Mouse (Mus musculus) CH12.LX (cell line): ENCODE data around the gene Ireb2. TPM values are rescaled to one million over a fixed set of nuclear protein-coding genes. Genes with fewer than 3 reads are reported as not detected.

Experiments
- DNase-seq: peaks from one replicate; pipeline ENCODE4 v3.0.0-alpha.2; 2013; ENCODE audit errors: extremely low read depth
- H3K27ac ChIP-seq: 2 replicates; pipeline ENCODE4 v1.5.1; 2012; ENCODE audit warnings: low read depth, mild to moderate bottlenecking, control low read depth, moderate library complexity; ENCODE audit not compliant: insufficient read depth
- H3K27me3 ChIP-seq: replicated peaks from 2 replicates; pipeline ENCODE3; 2012; ENCODE audit warnings: inconsistent platforms
- H3K36me3 ChIP-seq, 2 experiments: replicated peaks in 1 of 2; 2 replicates each; pipeline versions ENCODE3 to v1.6.1; 2012; ENCODE audit warnings: inconsistent platforms in 1 of 2, low read length in 1 of 2, mild to moderate bottlenecking in 1 of 2, mixed read lengths in 1 of 2, moderate library complexity in 1 of 2; ENCODE audit not compliant: control insufficient read depth in 1 of 2, insufficient read depth in 1 of 2
- H3K4me1 ChIP-seq, 2 experiments: 2 replicates each; pipeline ENCODE4 v1.6.1; 2012; ENCODE audit warnings: inconsistent platforms in 1 of 2, moderate library complexity in 1 of 2; ENCODE audit not compliant: insufficient read depth in 2 of 2, control insufficient read depth in 1 of 2
- H3K4me2 ChIP-seq: 2 replicates; pipeline ENCODE4 v1.6.1; 2012; ENCODE audit warnings: low read depth, mild to moderate bottlenecking, control low read depth; ENCODE audit not compliant: poor library complexity, insufficient read depth, severe bottlenecking
- H3K4me3 ChIP-seq, 3 experiments: fragments of 150-350 bp in 1 of 3; sonication (generic) in 1 of 3; replicated peaks in 1 of 3; 2 replicates each; pipeline versions ENCODE3 to v1.5.1; 2011 to 2012; ENCODE audit warnings: low read depth in 2 of 3, low read length in 2 of 3, mild to moderate bottlenecking in 2 of 3, moderate library complexity in 2 of 3, control low read depth in 1 of 3, improper control_type of control experiment in 1 of 3, inconsistent platforms in 1 of 3, mixed read lengths in 1 of 3; ENCODE audit not compliant: poor library complexity in 1 of 3
- H3K79me2 ChIP-seq: replicated peaks from 2 replicates; pipeline ENCODE4 v1.6.1; 2012; ENCODE audit warnings: mild to moderate bottlenecking, moderate library complexity; ENCODE audit not compliant: control insufficient read depth, poor library complexity, insufficient read depth, severe bottlenecking; ENCODE audit errors: extremely low read depth
- H3K9ac ChIP-seq: 2 replicates; pipeline ENCODE4 v1.6.1; 2012; ENCODE audit warnings: low read depth, mild to moderate bottlenecking, control low read depth, moderate library complexity; ENCODE audit not compliant: insufficient read depth
- H3K9me3 ChIP-seq: replicated peaks from 2 replicates; pipeline ENCODE3; 2012; ENCODE audit warnings: low read length, inconsistent platforms, mixed read lengths
- CHD1 ChIP-seq: IDR thresholded peaks from 2 replicates; pipeline ENCODE4 v1.6.1; 2012; ENCODE audit warnings: low read depth, low read length, improper control_type of control experiment, inconsistent platforms
- E2F4 ChIP-seq: IDR thresholded peaks from 2 replicates; pipeline ENCODE4 v1.6.1; 2011; ENCODE audit warnings: low read depth, low read length, improper control_type of control experiment; ENCODE audit not compliant: insufficient replicate concordance
- ELF1 ChIP-seq: IDR thresholded peaks from 2 replicates; pipeline ENCODE4 v1.6.1; 2014; ENCODE audit warnings: low read depth, mild to moderate bottlenecking, inconsistent platforms, low read length, improper control_type of control experiment
- GABPA ChIP-seq: IDR thresholded peaks from 2 replicates; pipeline ENCODE4 v1.6.1; 2012; ENCODE audit warnings: low read depth, low read length, improper control_type of control experiment, inconsistent platforms; ENCODE audit not compliant: insufficient replicate concordance
- HCFC1 ChIP-seq: IDR thresholded peaks from 2 replicates; pipeline ENCODE4 v1.6.1; 2012; ENCODE audit warnings: low read depth, mild to moderate bottlenecking, inconsistent platforms, low read length, improper control_type of control experiment
- IRF4 ChIP-seq: IDR thresholded peaks from 2 replicates; pipeline ENCODE4 v1.6.1; 2014; ENCODE audit warnings: low read depth, mild to moderate bottlenecking, inconsistent platforms, low read length, improper control_type of control experiment
- JUN ChIP-seq: IDR thresholded peaks from 2 replicates; pipeline ENCODE4 v1.6.1; 2011; ENCODE audit warnings: low read depth, mild to moderate bottlenecking, low read length, improper control_type of control experiment, moderate library complexity; ENCODE audit not compliant: insufficient read depth
- MAFK ChIP-seq: IDR thresholded peaks from 2 replicates; pipeline ENCODE4 v1.6.1; 2011; ENCODE audit warnings: low read length, improper control_type of control experiment; ENCODE audit not compliant: insufficient replicate concordance
- MAX ChIP-seq: IDR thresholded peaks from 2 replicates; pipeline ENCODE4 v1.6.1; 2011; ENCODE audit warnings: low read length, improper control_type of control experiment
- NRF1 ChIP-seq: IDR thresholded peaks from 2 replicates; pipeline ENCODE4 v1.6.1; 2014; ENCODE audit warnings: low read depth, mild to moderate bottlenecking, inconsistent platforms, low read length, improper control_type of control experiment, moderate library complexity
- POLR2A ChIP-seq: IDR thresholded peaks from 2 replicates; pipeline ENCODE4 v1.6.1; 2011; ENCODE audit warnings: low read depth, mild to moderate bottlenecking, improper control_type of control experiment, low read length
- RAD21 ChIP-seq: IDR thresholded peaks from 2 replicates; pipeline ENCODE4 v1.6.1; 2011; ENCODE audit warnings: low read depth, mild to moderate bottlenecking, low read length, improper control_type of control experiment, moderate library complexity
- SIN3A ChIP-seq: IDR thresholded peaks from 2 replicates; pipeline ENCODE4 v1.6.1; 2012; ENCODE audit warnings: low read length, improper control_type of control experiment, inconsistent platforms
- SMC3 ChIP-seq: IDR thresholded peaks from 2 replicates; pipeline ENCODE4 v1.6.1; 2011; ENCODE audit warnings: low read depth, low read length, improper control_type of control experiment
- TCF12 ChIP-seq: IDR thresholded peaks from 2 replicates; pipeline ENCODE4 v1.6.1; 2014; ENCODE audit warnings: low read depth, mild to moderate bottlenecking, inconsistent platforms, low read length, improper control_type of control experiment
- UBTF ChIP-seq: IDR thresholded peaks from 2 replicates; pipeline ENCODE4 v1.6.1; 2012; ENCODE audit warnings: low read depth, mild to moderate bottlenecking, inconsistent platforms, low read length, improper control_type of control experiment, moderate library complexity
- ZC3H11A ChIP-seq: IDR thresholded peaks from 2 replicates; pipeline ENCODE4 v1.6.1; 2012; ENCODE audit warnings: low read depth, mild to moderate bottlenecking, inconsistent platforms, low read length, improper control_type of control experiment
- ZKSCAN1 ChIP-seq: IDR thresholded peaks from 2 replicates; pipeline ENCODE4 v1.6.1; 2012; ENCODE audit warnings: low read depth, inconsistent platforms, low read length, improper control_type of control experiment, borderline replicate concordance
- dilution Hi-C: fragments of 300-500 bp; cut with MboI; formaldehyde crosslinking; loops from 2 replicates; pipeline ENCODE4 v1.14.3; 2020; ENCODE audit warnings: low sequenced_read_pairs; ENCODE audit not compliant: extremely low pct_unique_long_range_greater_than_20kb, extremely low pct_ligation_motif_present
- in situ Hi-C: fragments of 300-500 bp; cut with MboI; formaldehyde crosslinking; loops from 3 replicates; pipeline ENCODE4 v1.14.3; 2019; ENCODE audit warnings: low sequenced_read_pairs, low pct_ligation_motif_present, low pct_unique_long_range_greater_than_20kb, mixed read lengths
- polyA plus RNA-seq: library from polyadenylated mRNA; unstranded; fragments of >175 nt; gene quantifications from 2 replicates; pipeline ENCODE4 v1.2.1, GENCODE M21; 2012; ENCODE audit warnings: low read depth; ENCODE audit not compliant: insufficient read length
- total RNA-seq, 2 experiments: library from RNA; depleted of rRNA; stranded (reverse); fragments of 300-350 nt in 1 of 2; fragments of >200 nt in 1 of 2; gene quantifications; 2 replicates each; pipeline ENCODE4 v1.2.3; 2012 to 2014

Gene Ireb2
- total and polyA plus RNA-seq, 3 experiments, result 15.0 to 39.8 (median 37.6) TPM

GRCm38 (mm10) chr9:54915576-54915975, 52.0 kb downstream of the Ireb2 start:
- Histone ChIP-seq H3K27me3 (no peaks in the 10 kb centered on the region), H3K4me1 (no peaks in the 10 kb centered on the region; a peak in 1 of 4 replicates), H3K36me3 (peaks cover 0 to 13% of the 10 kb centered on the region in 2 experiments), H3K9ac (no peak overlapping the region), H3K27ac (no peak overlapping the region), H3K4me2 (no peak overlapping the region), H3K79me2 (no peaks in the 10 kb centered on the region), H3K9me3 (peaks cover 6% of the 10 kb centered on the region), H3K4me3 (no peak overlapping the region)
- no peak for DNase-seq
- in situ Hi-C loops, result no loop called here
- dilution Hi-C loops, result no loop called here
- TF ChIP-seq ZKSCAN1, result no peak
- no peak for TF ChIP-seq TCF12
- TF ChIP-seq IRF4, result no peak
- no peak for TF ChIP-seq MAX
- no peak for TF ChIP-seq ZC3H11A
- no peak for TF ChIP-seq SMC3
- no peak for TF ChIP-seq ELF1
- no peak for TF ChIP-seq NRF1
- no peak for TF ChIP-seq CHD1
- no peak for TF ChIP-seq HCFC1
- no peak for TF ChIP-seq GABPA
- no peak for TF ChIP-seq UBTF
- no peak for TF ChIP-seq POLR2A
- no peak for TF ChIP-seq JUN
- TF ChIP-seq SIN3A, result no peak

GRCm38 (mm10) chr9:54916401-54916800, 52.8 kb downstream of the Ireb2 start:
- no peak for DNase-seq
- H3K4me2 ChIP-seq, result peak overlapping the region; percentile 60; the same call in 1 of the 2 replicates

More at GRCm38 (mm10) chr9:54916401-54916800, 52.8 kb downstream of the Ireb2 start:
- Histone ChIP-seq H3K9ac (no peak overlapping the region), H3K4me1 (no peaks in the 10 kb centered on the region; a peak in 1 of 4 replicates), H3K27me3 (no peaks in the 10 kb centered on the region), H3K4me3 (peak overlapping the region in 1 of 3 experiments; percentile 10), H3K27ac (no peak overlapping the region), H3K9me3 (peaks cover 6% of the 10 kb centered on the region), H3K79me2 (no peaks in the 10 kb centered on the region), H3K36me3 (peaks cover 0 to 12% of the 10 kb centered on the region in 2 experiments)
- TF ChIP-seq TCF12 (no peak), E2F4 (no peak), MAFK (no peak), RAD21 (no peak), ZKSCAN1 (no peak)
- in situ Hi-C loops (no loop called here), dilution Hi-C loops (no loop called here)
